Mouse (Mus musculus) ovary, postnatal 10 days (tissue): ENCODE measurements around the gene Rabgef1.
A peak's percentile ranks its signal among the peaks of the same experiment; 100 is the strongest.
"Not testable (repeated sequence)": the region's sequence is repeated elsewhere in the genome, so short reads cannot be mapped to it uniquely, and the experiment has no call there.

Source experiments
- DNase-seq: peaks from one replicate; pipeline ENCODE4 v3.0.0; 2022; ENCODE audit warnings: low spot score

The Rabgef1 gene

DNA sequence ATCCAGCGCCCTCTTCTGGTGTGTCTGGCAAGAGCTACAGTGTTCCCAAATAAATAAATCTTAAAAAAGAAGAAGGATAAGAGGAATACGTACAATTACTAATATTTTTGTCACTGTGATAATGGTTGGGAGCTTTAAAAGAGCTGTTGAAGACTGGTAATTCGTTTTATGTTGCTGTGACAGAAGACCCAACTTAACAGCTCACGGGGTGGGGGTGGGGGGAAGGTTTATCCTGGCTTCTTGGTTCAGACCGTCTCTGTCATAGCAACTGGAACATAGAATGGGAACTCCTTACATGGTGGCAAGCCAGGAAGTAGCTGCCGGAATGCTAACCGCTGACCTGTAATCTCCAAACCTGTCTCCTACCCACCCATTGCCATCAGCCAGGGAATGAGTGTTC lies 45.2 kb downstream of the Rabgef1 start, which contains the start of gene Tmem248:
Gene Tmem248 (plus strand): TSS at position 301 of the 400 bp plus-strand sequence.
- no peak for DNase-seq

DNA sequence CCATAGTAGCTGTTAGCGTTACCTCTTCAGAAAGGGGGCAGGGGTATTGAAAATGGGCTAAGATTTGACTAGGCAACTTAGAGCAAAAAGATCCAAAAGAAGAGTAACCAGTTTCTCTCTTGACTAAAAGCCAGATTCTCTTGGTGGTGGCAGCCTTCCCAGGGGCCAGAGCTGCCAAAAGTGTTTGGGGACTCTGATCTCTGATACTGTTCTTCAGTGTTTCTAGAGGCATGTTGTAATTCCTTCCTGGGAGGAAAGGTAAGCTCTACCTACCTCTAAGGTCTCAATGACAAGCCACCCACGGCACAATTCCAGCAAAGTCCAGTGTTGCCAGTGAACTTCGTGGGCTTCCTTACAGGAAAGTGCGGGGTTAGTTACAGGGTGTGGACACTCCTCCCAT lies 45.8 kb downstream of the Rabgef1 start:
- no peak for DNase-seq

DNA sequence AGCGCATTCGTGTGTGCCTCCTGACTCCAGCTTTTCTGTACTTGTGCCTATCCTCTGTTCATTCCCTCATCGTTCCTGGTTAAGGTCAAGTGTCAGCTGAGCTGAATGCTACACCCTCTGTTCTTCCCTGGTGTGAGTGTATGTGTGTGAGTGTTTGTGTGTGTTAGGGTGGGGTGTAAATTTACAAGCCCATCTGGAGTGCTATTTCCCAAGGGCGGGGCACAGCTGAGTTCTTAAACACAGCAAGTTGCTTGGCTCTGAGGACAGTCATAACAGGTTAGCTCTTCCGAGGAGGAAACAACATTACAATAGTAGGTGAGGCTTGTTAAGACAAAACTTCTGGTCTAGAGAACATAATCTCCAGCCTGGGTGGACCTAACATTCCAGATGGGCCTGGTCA lies 46.7 kb downstream of the Rabgef1 start:
- no peak for DNase-seq

DNA sequence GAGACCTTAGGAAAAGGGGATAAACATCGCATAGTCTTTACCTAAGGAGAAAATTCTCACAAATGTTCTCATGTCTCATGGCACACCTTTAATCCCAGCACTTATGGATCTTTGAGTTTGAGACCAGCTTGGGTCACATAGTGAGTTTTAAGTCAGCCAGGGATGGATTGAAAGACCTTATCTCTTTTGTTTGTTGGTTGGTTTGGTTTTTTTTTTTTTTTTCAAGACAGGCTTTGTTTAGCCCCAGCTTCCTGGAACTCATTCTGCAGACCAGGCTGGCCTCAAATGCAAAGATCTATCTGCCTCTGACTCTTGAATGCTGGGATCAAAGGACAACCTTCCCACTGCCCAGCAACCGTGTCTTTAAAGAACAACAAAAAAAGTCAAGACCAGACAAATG lies 49.7 kb downstream of the Rabgef1 start:
- no peak for DNase-seq

DNA sequence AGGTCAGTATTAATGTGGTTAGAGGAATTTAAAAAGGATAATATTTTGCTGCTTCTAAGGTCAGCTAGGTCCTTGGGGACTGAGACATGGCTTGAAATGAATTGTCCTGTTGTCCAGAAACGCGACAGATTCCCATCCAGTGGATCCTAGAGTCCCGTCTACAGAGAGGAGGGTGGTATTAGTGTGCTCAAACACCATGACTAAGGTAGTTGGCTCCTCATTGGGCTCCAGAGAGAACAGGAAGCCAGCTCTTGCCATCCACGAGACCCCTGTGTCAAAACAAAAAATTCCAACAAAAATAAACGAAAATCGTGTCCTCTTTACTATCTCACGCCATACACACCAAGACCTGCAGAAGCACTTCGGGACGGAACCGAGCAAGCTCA lies 50.2 kb downstream of the Rabgef1 start:
- DNase-seq = no peak

DNA sequence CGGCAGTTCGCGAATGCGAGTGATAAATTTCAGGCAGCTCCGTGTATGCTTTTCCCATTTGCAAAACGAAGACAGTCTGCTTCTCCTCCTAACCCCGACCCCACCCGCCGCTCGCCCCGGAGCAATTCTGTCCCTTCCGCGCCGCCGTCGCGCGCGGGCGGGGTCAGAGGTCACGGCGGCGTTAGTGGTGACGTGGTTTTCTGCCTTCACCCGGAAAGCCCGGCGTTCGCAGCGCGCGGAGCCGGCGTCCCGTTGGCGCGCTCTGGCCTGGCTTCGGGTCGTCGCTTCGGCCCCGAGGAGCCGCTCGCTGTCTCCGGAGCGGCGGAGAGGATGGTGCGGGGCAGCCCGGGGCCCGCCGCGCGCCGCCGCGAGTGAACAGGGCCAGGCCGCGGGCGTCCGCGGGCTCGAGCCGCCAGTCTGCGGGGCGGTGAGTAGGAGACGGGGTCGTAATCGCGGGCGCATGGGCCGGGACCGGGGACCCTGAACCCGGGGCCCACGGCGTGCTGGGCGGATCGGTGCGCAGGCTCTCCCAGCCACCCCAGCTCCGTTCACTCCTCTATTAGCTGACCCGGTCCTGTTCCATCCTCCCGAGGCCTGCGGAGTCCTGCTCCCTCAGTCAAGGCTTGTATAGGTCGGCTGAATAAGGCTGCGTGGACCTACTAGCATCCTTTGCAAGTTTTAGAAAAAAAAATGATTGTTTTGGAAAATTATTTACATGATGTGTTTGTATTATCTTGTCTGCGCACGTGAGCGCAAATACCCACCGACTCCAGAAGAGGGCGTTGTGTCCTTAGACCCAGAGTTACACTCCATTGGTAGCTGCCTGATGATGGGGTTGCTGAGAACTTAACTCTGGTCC lies 50.8 kb downstream of the Rabgef1 start:
- DNase-seq = peak; percentile 99

DNA sequence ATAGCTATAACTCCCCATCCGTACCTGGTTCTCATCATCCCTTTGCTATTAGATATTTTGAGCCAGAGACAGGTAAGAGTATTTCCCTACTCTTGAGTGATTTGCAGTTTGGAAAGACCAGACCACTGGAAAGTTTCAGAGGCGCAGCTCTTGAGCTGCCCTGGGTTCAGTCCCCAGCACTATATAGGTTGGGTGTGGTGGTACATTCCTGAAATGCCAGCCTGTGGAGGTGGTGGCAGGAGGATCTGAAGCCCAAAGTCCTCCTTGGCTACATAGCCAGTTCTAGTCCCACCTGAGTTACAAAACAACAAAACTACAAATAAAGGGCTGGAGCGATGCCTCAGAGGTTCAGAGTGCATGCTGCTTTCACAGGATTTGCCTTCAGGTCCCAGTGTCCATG lies 55.2 kb downstream of the Rabgef1 start:
- DNase-seq = no peak

DNA sequence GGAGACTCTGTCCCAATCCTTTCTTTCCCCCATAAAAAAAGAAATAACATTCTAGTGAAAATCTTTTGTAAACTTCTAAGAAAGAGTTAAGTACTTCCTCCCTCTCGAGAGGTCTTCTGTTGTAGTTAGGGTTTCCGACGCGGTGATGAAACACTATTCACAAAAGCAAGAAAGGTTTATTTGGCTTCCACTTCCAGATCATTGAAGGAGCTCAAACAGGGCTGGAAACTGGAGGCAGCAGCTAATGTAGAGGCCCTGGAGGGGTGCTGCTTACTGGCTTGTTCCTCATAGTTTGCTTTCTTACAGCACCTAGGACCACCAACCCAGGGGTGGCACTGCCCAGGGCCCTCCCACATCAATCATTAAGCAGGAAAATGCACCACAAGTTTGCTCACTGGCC lies 56.5 kb downstream of the Rabgef1 start:
- DNase-seq = no peak

DNA sequence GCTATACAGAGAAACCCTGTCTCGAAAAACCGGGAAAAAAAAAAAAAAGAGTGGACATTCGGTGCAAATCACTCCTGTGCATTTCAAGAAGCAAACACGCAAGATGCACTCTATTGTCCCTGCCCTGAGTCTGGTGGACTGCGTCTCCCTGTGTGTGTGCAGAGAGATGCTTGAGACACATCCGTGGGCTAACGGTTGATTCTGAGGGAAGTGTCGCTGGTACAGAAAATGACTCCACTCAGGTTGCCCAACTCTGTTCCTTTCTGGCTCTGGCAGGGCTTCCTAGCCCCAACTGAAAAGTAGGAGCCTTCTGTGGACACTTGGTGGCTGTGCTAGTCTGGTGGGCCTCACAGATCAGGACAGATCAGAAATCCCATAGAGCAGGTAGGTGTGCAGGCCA lies 64.7 kb downstream of the Rabgef1 start:
- DNase-seq = no peak

DNA sequence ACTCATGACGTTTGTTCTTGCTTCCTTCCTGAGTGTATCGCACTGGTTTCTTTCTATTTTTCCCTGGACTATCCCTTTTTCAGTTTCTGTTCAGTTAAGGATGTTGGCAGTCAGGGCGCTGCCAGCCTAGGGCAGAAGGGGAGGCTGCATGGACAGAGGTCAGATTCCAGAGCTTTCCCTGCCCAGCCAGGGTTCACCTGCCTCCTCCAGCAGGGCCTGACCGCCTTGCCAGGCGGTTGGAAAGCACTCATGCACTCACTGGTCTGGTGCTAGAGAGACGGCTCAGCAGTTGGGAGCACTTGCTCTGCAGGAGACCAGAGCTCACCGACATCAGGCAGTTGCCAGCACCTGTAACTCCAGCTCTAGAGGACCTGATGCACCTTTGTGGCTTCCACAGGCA lies 67.6 kb downstream of the Rabgef1 start:
- no peak for DNase-seq

DNA sequence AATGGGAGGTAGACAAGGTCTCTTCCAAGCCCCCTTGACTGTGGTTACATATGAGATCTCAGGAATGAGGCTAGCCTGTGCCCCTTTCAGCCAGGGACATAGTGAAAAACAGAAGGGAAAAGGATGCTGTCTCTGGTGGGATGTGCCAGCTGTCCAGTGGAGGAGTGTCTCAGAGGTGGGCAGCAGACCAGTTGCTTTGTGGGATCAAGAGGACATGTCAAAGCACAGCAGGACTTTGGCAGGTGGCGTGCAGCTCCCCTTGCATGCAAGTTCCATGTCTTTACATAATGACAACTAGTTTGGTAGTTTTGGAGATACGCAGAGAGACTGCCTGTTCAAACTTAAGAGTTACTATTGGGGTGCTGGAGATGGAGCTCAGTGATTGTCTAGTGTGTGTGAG lies 68.3 kb downstream of the Rabgef1 start:
- no peak for DNase-seq

DNA sequence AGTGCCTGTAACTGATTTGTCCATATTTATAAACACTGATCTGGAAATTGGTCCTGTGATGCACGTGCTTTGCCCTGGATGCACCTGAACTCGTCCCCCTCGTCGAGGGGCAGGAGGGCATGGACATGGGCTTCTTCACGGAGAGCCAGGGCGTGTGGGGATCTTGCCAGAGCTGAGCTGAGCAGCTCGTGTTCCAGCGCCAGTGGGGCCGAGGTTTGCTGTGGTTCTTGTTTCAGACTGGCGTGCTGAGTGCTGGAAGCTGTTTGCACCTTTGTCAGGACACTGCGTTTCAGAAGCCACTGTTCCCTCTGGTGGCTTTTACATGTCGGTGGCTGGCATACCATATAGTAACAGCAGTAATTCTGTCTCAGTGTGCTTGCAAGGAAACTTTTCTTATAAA lies 69.8 kb downstream of the Rabgef1 start:
- no peak for DNase-seq

DNA sequence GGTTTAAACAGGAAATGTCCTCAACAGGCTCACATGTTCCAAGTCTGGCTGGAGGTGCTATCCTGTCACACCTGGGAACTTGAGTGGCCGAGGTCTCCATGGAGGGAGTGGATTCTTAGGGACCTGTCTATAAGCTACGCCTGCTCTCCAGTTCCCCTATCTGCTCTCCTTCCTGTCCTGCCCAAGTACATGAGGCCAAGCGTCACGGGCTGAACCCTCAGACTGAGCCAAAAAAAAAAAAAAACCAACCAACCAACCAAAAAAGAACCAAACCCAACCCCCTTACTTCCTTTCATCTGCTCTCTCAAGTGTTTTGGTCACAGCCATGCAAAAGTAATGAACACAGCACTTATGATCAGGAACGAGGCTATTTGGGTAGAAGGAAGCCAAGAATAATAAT lies 76.2 kb downstream of the Rabgef1 start:
- no peak for DNase-seq

DNA sequence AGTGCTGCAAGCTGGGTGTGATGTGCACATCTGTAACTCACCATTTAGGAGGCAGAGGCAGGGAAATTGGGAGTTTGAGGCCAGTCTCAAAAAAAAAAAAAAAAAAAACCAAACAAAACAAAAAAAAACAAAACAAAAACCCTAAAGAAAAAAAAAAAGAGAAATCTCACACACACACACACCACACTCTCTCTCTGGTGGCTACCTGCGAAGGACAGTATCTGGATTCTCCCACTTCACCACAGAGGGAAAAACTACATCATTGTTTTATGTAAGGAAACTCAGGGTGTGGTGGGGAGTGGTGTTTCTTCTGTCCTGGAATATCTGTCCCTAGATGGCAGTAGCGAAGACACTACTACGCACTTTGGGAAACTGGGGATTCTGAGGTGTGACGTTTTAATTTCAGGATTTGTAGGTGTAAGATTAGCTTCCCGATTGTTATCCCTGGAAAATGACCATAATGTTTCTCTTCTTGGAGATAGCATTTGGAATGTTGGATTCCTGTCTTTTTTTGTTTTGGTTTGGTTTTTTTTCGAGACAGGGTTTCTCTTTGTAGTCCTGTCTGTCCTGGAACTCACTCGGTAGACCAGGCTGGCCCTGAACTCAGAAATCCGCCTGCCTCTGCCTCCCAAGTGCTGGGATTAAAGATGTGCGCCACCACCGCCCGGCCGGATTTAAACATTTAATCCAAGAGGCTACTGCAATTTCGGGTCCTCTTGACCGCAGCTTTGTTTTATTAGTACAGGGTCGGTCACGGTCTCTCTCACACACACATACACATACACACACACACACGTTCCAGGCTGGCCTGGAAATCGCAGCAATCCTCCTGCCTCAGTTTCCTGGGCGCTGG lies 82.8 kb downstream of the Rabgef1 start:
- DNase-seq = no peak

DNA sequence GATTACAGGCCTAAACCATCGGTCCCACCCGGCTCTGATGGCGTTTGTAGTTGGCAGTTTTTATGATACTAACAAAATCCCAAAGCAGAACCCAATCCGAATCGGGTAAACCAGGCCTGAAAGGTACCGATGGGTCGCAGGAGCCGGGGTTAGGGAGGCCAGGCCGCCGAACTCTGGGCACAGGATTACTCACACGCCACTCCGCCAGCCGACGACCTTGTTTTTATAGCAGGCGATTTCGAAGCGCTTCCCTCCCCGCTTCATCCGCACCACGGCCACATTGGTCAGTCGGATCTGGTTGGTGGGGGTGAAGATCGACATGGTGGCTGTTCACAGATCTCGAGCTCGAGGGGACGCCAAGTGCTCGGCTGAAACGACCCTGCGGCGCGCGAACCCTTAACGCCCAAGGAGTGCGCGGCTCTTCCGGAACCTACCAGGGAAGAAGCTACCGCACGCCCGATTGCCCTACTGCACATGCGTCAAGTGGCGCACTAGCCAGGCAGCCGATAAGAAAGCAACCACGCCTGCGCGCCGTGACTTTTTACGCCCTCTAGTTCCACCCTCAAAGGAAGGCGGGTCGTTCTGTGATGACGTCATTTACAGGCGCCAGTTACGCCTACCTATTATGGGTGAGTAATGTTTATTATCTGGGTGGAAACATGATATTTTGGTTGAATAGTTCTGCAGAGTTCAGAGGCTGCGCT lies 83.6 kb downstream of the Rabgef1 start, which contains the start of the genes Sbds and Tyw1:
Gene Sbds (minus strand): TSS at position 514 of the 704 bp plus-strand sequence.
Gene Tyw1 (plus strand): TSS at position 603 of the 704 bp plus-strand sequence.
- peak; percentile 85 for DNase-seq

DNA sequence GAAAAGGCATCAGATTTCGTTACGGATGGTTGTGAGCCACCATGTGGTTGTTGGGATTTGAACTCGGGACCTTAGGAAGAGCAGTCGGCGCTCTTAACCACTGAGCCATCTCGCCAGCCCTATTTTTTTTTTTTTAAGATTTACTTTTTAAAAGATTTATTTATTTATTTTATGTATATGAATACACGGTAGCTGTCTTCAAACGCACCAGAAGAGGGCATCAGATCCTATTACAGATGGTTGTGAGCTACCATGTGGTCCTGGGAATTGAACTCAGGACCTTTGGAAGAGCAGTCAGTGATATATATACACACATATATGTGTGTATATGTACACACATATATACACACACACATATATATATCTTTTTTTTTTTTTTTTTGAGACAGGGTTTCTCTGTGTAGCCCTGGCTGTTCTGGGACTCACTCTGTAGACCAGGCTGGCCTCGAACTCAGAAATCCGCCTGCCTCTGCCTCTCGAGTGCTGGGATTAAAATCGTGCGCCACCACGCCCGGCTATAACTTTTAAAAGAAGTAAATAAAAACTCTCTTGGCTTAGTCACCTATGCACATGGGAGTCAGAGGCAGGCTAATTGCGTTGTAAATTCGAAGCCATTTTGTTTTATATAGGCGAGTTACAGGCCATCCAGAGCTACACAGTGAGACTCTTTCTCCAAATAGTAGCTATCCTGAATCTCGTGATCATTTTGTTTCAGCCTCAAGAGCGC lies 84.4 kb downstream of the Rabgef1 start:
- not testable (repeated sequence) for DNase-seq

DNA sequence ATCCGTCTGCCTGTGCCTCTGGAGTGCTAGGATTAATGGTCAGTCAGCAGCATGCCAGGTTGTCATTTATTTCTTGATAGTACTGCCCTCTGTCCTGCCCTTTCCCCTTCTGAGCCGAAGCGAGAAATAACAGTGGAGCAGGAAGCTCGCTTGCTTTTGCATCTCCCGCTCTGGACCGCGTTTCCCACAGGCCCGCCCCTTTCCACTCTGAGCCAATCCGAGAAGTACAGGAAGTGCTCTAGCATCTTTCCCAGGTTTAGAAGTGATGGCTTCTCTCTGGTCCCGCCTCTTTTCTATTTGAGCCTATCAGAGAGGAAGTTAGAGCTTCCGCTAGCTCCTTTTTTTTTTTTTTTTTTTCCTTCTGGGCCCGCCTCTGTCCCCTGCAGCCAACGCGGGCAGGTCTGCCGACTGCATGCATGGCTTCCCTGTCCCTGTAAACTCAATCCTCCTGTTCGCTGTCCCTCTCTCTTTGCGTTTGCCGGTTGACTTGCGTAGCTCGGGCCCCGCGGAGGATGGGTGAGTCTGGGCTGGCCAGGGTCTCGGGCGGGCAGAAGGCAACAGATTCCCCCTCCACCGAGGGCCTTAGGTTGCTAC lies 85.2 kb downstream of the Rabgef1 start:
- peak; percentile 46 for DNase-seq

DNA sequence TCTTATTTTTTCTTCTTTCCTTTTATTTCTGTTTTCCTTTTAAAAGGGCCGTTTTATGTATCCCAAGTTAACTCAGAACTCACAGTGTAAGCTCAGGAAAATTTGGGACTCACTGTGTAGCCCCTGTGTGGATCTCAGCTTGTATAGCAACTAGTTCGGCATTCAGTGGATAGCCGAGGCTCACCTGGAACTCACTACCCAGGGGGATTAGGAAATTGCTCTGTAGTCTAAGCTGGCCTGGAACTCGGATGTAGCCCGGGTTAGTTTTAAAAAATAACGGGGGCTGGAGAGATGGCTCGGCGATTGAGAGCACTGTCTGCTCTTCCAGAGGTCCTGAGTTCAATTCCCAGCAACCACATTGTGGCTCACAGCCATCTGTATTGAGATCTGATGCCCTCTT lies 85.7 kb downstream of the Rabgef1 start:
- DNase-seq = no peak

DNA sequence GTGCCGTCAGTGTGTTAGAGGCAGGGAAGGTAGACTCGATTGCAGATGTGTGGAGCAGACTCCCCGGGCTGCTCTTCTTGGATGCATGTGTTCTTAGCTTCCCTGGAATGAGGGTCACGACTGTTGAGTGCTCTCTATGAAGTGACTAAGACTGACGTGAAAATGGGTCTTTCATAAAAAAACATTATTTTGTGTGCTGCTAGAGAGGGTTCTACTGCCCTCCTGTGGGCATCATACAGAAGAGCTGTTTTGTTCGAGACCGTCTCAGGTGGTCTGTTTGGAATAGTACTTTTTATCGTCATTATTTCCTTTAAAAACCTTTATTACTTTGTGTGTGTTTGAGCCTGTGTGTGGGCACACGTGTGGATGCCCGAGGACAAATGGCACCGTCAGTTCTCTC lies 91.9 kb downstream of the Rabgef1 start:
- no peak for DNase-seq
